Mouse (Mus musculus) liver, embryonic 14.5 days (tissue): ENCODE data around the gene Taok1.

Experiments used
- CTCF ChIP-seq: IDR thresholded peaks from 2 replicates; pipeline ENCODE4 v1.5.1; 2016; ENCODE audit warnings: antibody characterized with exemption, low read depth, control low read depth
- EP300 ChIP-seq: IDR thresholded peaks from 2 replicates; pipeline ENCODE4 v1.6.1; 2016; ENCODE audit warnings: antibody characterized with exemption, low read depth

- TF ChIP-seq EP300 (no peak), CTCF (no peak)
Observed at GRCm38 (mm10) chr11:77648878-77649277, 41.3 kb upstream of the Taok1 start.
